ENCODE assay signal across 19 mouse cellular contexts in genomic region chr12:77481153-77481552, GRCm38 (mm10).
"Had no signal": no experiment of that assay in that cellular context is flagged by ENCODE, and none has a peak within 500 bp of the region (broad histone marks: within the 10 kb centered on the region; RNA-seq: fewer than 3 reads in every experiment).

No protein-coding gene starts in this region.

- H3K27ac ChIP-seq: liver, embryonic 15.5 days; lung, embryonic 15.5 days; macrophage; midbrain, embryonic 13.5 days; midbrain, embryonic 15.5 days; neural tube, embryonic 12.5 days had no signal

- H3K4me2 ChIP-seq: liver, embryonic 15.5 days; lung, embryonic 15.5 days; midbrain, embryonic 11.5 days; midbrain, embryonic 13.5 days; midbrain, embryonic 15.5 days; neural tube, embryonic 12.5 days had no signal

- H3K9ac ChIP-seq: liver, embryonic 15.5 days; liver, postnatal 0 days; lung, embryonic 15.5 days; midbrain, embryonic 13.5 days; midbrain, embryonic 15.5 days; neural tube, embryonic 12.5 days had no signal

- ATAC-seq: liver, postnatal 0 days; lung, postnatal 0 days; midbrain, embryonic 13.5 days; midbrain, embryonic 15.5 days had no signal

- H3K4me3 ChIP-seq: liver, embryonic 15.5 days; lung, embryonic 15.5 days; megakaryocyte, embryonic 14.5 days; midbrain, embryonic 13.5 days; midbrain, embryonic 15.5 days; neural tube, embryonic 12.5 days had no signal

- H3K9me3 ChIP-seq: liver, embryonic 15.5 days; lung, embryonic 15.5 days; megakaryocyte, embryonic 14.5 days; midbrain, embryonic 13.5 days; midbrain, embryonic 15.5 days; neural tube, embryonic 12.5 days had no signal

- H3K4me1 ChIP-seq: liver, embryonic 15.5 days; lung, embryonic 15.5 days; neural tube, embryonic 12.5 days had no signal

- H3K36me3 ChIP-seq: liver, embryonic 15.5 days; lung, embryonic 15.5 days; midbrain, embryonic 15.5 days; neural tube, embryonic 12.5 days had no signal

- DNase-seq: liver, postnatal 0 days; lung, adult 2 months; lung, postnatal 14 days; lung, postnatal 36 days; right cerebral cortex, postnatal 14 days; right cerebral cortex, postnatal 4 days; spleen, adult 18-20 months; thymus, adult 18-20 months; thymus, postnatal 14 days; thymus, postnatal 36 days had no signal

- H3K27me3 ChIP-seq: liver, embryonic 15.5 days; lung, embryonic 15.5 days; megakaryocyte, embryonic 14.5 days; midbrain, embryonic 13.5 days; midbrain, embryonic 15.5 days; neural tube, embryonic 12.5 days had no signal
